9 mouse cellular contexts compared by ENCODE assay signal in genomic region chr19:44742131-44743020, GRCm38 (mm10). TPM values are rescaled to one million over a fixed set of nuclear protein-coding genes. Genes with fewer than 3 reads are reported as not detected.
DNase-seq lines count a peak whose midpoint lies in the region; ATAC-seq and TF ChIP-seq lines count a peak whose summit lies in the region.
"Had no signal": no experiment of that assay in that cellular context is flagged by ENCODE, and none has a peak within 500 bp of the region (broad histone marks: within the 10 kb centered on the region; RNA-seq: fewer than 3 reads in every experiment).

No protein-coding gene starts in this region.

- H3K9me3 ChIP-seq in heart, embryonic 16.5 days (replicated peaks; ENCODE audit: control insufficient read depth, low read length), result peaks cover 3% of the 10 kb centered on the region; the same call in 1 of the 2 replicates

- no peak for TF ChIP-seq CTCF in liver, adult 2 months (IDR thresholded peaks at IDR 0.05; ENCODE audit: low read depth, low read length)

- DNase-seq in liver, adult 2 months (ENCODE audit: extremely low read depth, low read depth, low spot score), result peak; percentile 52
- no peak for DNase-seq in liver
- peak; percentile 92 for DNase-seq in kidney, adult 9 months
- peak; percentile 61 for DNase-seq in neural tube, embryonic 10.5 days (ENCODE audit: extremely low spot score, low spot score)
- DNase-seq in spleen, adult 12 weeks (ENCODE audit: low spot score), result no peak
- no peak for DNase-seq in cerebellum, adult 11 months

- H3K79me2 ChIP-seq in liver, adult 2 months (ENCODE audit: control insufficient read depth, insufficient read depth, low read length), result no peaks in the 10 kb centered on the region

- H3K4me2 ChIP-seq in heart, embryonic 16.5 days (ENCODE audit: low read depth, low read length), result peak overlapping the region; percentile 65

- H3K27ac ChIP-seq in liver, adult 2 months (replicated peaks; ENCODE audit: insufficient read depth, low read depth, low read length), result no peak overlapping the region
- H3K27ac ChIP-seq in heart, embryonic 16.5 days (ENCODE audit: low read length), result no peak overlapping the region

- peaks cover 6% of the 10 kb centered on the region; the same call in 1 of the 2 replicates for H3K4me1 ChIP-seq in liver, adult 2 months (ENCODE audit: control insufficient read depth, insufficient read depth, low read length)
- peaks cover 18% of the 10 kb centered on the region for H3K4me1 ChIP-seq in heart, embryonic 16.5 days (ENCODE audit: control insufficient read depth, insufficient read depth, low read length)

- no peaks in the 10 kb centered on the region for H3K36me3 ChIP-seq in liver, adult 2 months (ENCODE audit: control insufficient read depth, insufficient read depth, low read length)
- no peaks in the 10 kb centered on the region for H3K36me3 ChIP-seq in heart, embryonic 16.5 days (ENCODE audit: control insufficient read depth, insufficient read depth)

- H3K9ac ChIP-seq in liver, adult 2 months (ENCODE audit: low read depth, low read length), result no peak overlapping the region
- no peak overlapping the region for H3K9ac ChIP-seq in heart, embryonic 16.5 days (ENCODE audit: low read length)

- WGBS in liver, adult 2 months, result 4% methylated on average over 22 of the region's 22 CpGs
- WGBS in heart, embryonic 16.5 days, result 2% methylated on average over 22 of the region's 22 CpGs

- peaks cover 28% of the 10 kb centered on the region; the same call in 1 of the 2 replicates for H3K27me3 ChIP-seq in liver, adult 2 months (ENCODE audit: control insufficient read depth, insufficient read depth, low read length)
- peaks cover 95% of the 10 kb centered on the region for H3K27me3 ChIP-seq in heart, embryonic 16.5 days (ENCODE audit: control insufficient read depth, insufficient read depth, low read length)

- no peak overlapping the region for H3K4me3 ChIP-seq in liver, adult 2 months (ENCODE audit: insufficient read depth, low read depth, low read length)
- H3K4me3 ChIP-seq in heart, embryonic 16.5 days (ENCODE audit: low read length), result peak overlapping the region; percentile 41

- TF ChIP-seq POLR2A in liver, adult 2 months (IDR thresholded peaks at IDR 0.05; ENCODE audit: extremely low read depth, insufficient read depth, low read length), result no peak

- no peak; the same call in 1 of the 2 replicates for ATAC-seq in heart, embryonic 16.5 days (replicated peaks; ENCODE audit: extremely low read depth, insufficient read depth, low FRiP score)
- no peak for ATAC-seq in monocyte, adult 5-6 weeks (replicated peaks; ENCODE audit: insufficient number of reproducible peaks, low FRiP score, low TSS enrichment, poor library complexity, severe bottlenecking)

RNA-seq across cellular contexts. Expression of gene Pax2, which starts 13.5 kb away (rescaled TPM):
- not detected in 2 replicates for total RNA-seq in liver, adult 2 months (2014; rRNA removed)
- not detected in 2 replicates for polyA plus RNA-seq in liver, adult 2 months (2012; rRNA removed)
- not detected in 2 replicates for polyA plus RNA-seq in heart, embryonic 16.5 days (2015; fragmentation: Nextera tagmentation; extraction: Ambion mirVana)
- total RNA-seq in monocyte, adult 5-6 weeks (2017), result not detected in 3 replicates
- total RNA-seq: ES-E14 had no signal

Comparison
In these comparisons a context has a peak if more than half of its experiments do, and no peak if none do; other contexts are left out.
1. DNase-seq: peak in liver, adult 2 months (single experiment), kidney, adult 9 months (single experiment) and neural tube, embryonic 10.5 days (single experiment); none in liver (single experiment), spleen, adult 12 weeks (single experiment) and cerebellum, adult 11 months (single experiment).